ENCODE assay signal across 9 mouse cellular contexts in the genomic region with DNA sequence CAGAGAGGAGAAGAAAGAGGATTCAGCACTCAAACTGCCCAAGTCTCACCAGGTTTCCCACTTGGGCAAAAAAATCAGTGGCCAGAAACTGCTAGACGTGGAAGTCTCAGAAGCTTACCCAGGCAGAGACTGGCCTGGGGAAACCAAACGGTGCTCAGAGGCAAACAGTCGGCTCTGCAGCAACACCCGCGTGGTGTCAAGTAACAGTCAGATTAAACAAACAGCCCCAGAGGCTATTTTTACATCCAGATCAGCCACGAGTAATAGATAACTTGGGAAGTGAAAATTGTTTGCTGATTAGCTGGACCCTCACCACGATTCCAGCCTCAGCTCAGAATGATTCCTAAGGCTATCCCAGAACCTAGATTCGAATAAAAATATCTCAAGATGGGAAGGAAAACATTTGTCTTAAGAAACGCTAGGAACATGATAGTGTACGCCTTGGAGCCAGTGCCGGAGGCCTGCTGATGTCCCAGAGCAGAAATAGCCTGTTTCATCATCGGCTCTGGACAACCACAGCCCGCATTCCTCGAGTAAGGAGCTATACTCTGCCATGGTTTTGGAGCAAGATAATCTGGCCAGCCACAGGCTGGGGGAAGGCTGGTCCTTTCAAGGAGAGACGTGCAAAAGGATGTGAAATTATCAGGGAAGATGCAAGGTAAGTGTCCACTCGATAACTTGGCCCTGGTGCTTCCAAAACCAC. TPM values are rescaled to one million over a fixed set of nuclear protein-coding genes. Genes with fewer than 3 reads are reported as not detected.
DNase-seq lines count a peak whose midpoint lies in the region; ATAC-seq and TF ChIP-seq lines count a peak whose summit lies in the region.
"Had no signal": no experiment of that assay in that cellular context is flagged by ENCODE, and none has a peak within 500 bp of the region (broad histone marks: within the 10 kb centered on the region; RNA-seq: fewer than 3 reads in every experiment).

A gene (minus strand): TSS at position 170 of the 703 bp plus-strand sequence.

- no peak for DNase-seq in kidney, postnatal 10 days
- DNase-seq in midbrain, postnatal 0 days (ENCODE audit: low spot score) = no peak
- no peak for DNase-seq in left cerebral cortex, postnatal 36 days (ENCODE audit: low spot score in 2 of 2)
- DNase-seq in left cerebral cortex, postnatal 25 days (ENCODE audit: low spot score in 2 of 2) = no peak
- DNase-seq: layer of hippocampus, postnatal 36 days had no signal

- WGBS in kidney, embryonic 14.5 days = 34% methylated on average over 16 of the region's 16 CpGs
- 74% methylated on average over 16 of the region's 16 CpGs for WGBS in forebrain, embryonic 16.5 days
- WGBS in heart, embryonic 15.5 days = 15% methylated on average over 16 of the region's 16 CpGs
- 68% methylated on average over 16 of the region's 16 CpGs for WGBS in midbrain, postnatal 0 days

- intact Hi-C loops in left cerebral cortex, postnatal 36 days (cut with DNase I) = loop anchor here (1.0 kb wide), 1 partner anchor 41 kb away; no protein-coding TSS in a partner anchor
- intact Hi-C loops in left cerebral cortex, postnatal 25 days (cut with DNase I) = no loop called here

- no peak for ATAC-seq in kidney, embryonic 14.5 days (ENCODE audit: low FRiP score, low TSS enrichment)
- ATAC-seq in forebrain, embryonic 16.5 days = no peak
- ATAC-seq in heart, embryonic 15.5 days (replicated peaks; ENCODE audit: insufficient number of reproducible peaks, insufficient read depth, low FRiP score, low read depth) = peak; percentile 73
- no peak for ATAC-seq in midbrain, postnatal 0 days (ENCODE audit: low FRiP score)
- no peak for ATAC-seq in frontal cortex, adult (ENCODE audit: low TSS enrichment)

- no peaks in the 10 kb centered on the region for H3K27me3 ChIP-seq in kidney, embryonic 14.5 days (ENCODE audit: control insufficient read depth, insufficient read depth, low read length)
- H3K27me3 ChIP-seq in forebrain, embryonic 16.5 days (replicated peaks; ENCODE audit: control insufficient read depth, insufficient read depth, low read length) = no peaks in the 10 kb centered on the region
- no peaks in the 10 kb centered on the region for H3K27me3 ChIP-seq in heart, embryonic 15.5 days
- no peaks in the 10 kb centered on the region for H3K27me3 ChIP-seq in midbrain, postnatal 0 days (ENCODE audit: insufficient read depth, low read length)

- H3K4me3 ChIP-seq in kidney, embryonic 14.5 days (ENCODE audit: low read length) = 0 out of 2 replicates have a peak within 1 kb of the TSS, but pooled peaks have one; percentile 3
- H3K4me3 ChIP-seq in forebrain, embryonic 16.5 days (replicated peaks; ENCODE audit: low read length) = 0 out of 2 replicates have a peak within 1 kb of the TSS, but pooled peaks have one; percentile 4
- peak within 1 kb of the TSS; percentile 57 for H3K4me3 ChIP-seq in heart, embryonic 15.5 days
- H3K4me3 ChIP-seq in midbrain, postnatal 0 days (ENCODE audit: low read depth, low read length) = no peak within 1 kb of the TSS

- TF ChIP-seq CTCF in midbrain, postnatal 0 days (IDR thresholded peaks at IDR 0.05) = no peak

- peak within 1 kb of the TSS; percentile 27; the same call in 1 of the 2 replicates for H3K4me2 ChIP-seq in kidney, embryonic 14.5 days (replicated peaks; ENCODE audit: low read depth, low read length)
- H3K4me2 ChIP-seq in forebrain, embryonic 16.5 days (ENCODE audit: low read length) = peak within 1 kb of the TSS; percentile 43
- peak within 1 kb of the TSS; percentile 66 for H3K4me2 ChIP-seq in heart, embryonic 15.5 days
- peak within 1 kb of the TSS; percentile 39; the same call in 1 of the 2 replicates for H3K4me2 ChIP-seq in midbrain, postnatal 0 days (ENCODE audit: low read depth, low read length, poor library complexity, severe bottlenecking)

- H3K27ac ChIP-seq in kidney, embryonic 14.5 days (ENCODE audit: low read depth, low read length) = no peak within 1 kb of the TSS
- H3K27ac ChIP-seq in forebrain, embryonic 16.5 days (ENCODE audit: low read length) = no peak within 1 kb of the TSS
- peak within 1 kb of the TSS; percentile 90 for H3K27ac ChIP-seq in heart, embryonic 15.5 days
- H3K27ac ChIP-seq in midbrain, postnatal 0 days (ENCODE audit: low read depth, low read length) = no peak within 1 kb of the TSS

- no peak within 1 kb of the TSS for H3K9ac ChIP-seq in kidney, embryonic 14.5 days (ENCODE audit: low read depth, low read length)
- H3K9ac ChIP-seq in forebrain, embryonic 16.5 days (replicated peaks; ENCODE audit: low read depth, low read length) = no peak within 1 kb of the TSS
- peak within 1 kb of the TSS; percentile 63 for H3K9ac ChIP-seq in heart, embryonic 15.5 days
- H3K9ac ChIP-seq in midbrain, postnatal 0 days (replicated peaks; ENCODE audit: low read length, poor library complexity, severe bottlenecking) = no peak within 1 kb of the TSS

- H3K9me3 ChIP-seq in kidney, embryonic 14.5 days (ENCODE audit: control insufficient read depth, low read length) = no peaks in the 10 kb centered on the region
- H3K9me3 ChIP-seq in forebrain, embryonic 16.5 days (ENCODE audit: control insufficient read depth, low read length) = no peaks in the 10 kb centered on the region
- no peaks in the 10 kb centered on the region for H3K9me3 ChIP-seq in heart, embryonic 15.5 days (replicated peaks)
- no peaks in the 10 kb centered on the region for H3K9me3 ChIP-seq in midbrain, postnatal 0 days (ENCODE audit: low read length)

- no peaks in the 10 kb centered on the region for H3K36me3 ChIP-seq in kidney, embryonic 14.5 days (ENCODE audit: control insufficient read depth, insufficient read depth, low read length)
- H3K36me3 ChIP-seq in forebrain, embryonic 16.5 days (ENCODE audit: control insufficient read depth, insufficient read depth) = no peaks in the 10 kb centered on the region
- H3K36me3 ChIP-seq in heart, embryonic 15.5 days = no peaks in the 10 kb centered on the region
- H3K36me3 ChIP-seq in midbrain, postnatal 0 days (ENCODE audit: insufficient read depth, low read length) = no peaks in the 10 kb centered on the region

- peaks cover 5% of the 10 kb centered on the region for H3K4me1 ChIP-seq in kidney, embryonic 14.5 days (ENCODE audit: control insufficient read depth, insufficient read depth, low read length)
- H3K4me1 ChIP-seq in forebrain, embryonic 16.5 days (replicated peaks; ENCODE audit: control insufficient read depth, insufficient read depth, low read length) = peaks cover 13% of the 10 kb centered on the region
- H3K4me1 ChIP-seq in heart, embryonic 15.5 days (replicated peaks) = peaks cover 31% of the 10 kb centered on the region
- peaks cover 5% of the 10 kb centered on the region for H3K4me1 ChIP-seq in midbrain, postnatal 0 days (ENCODE audit: insufficient read depth, low read length)

RNA-seq across cellular contexts. Expression of the gene that starts here (rescaled TPM):
- polyA plus RNA-seq in kidney, embryonic 14.5 days (2014; fragmentation: Nextera tagmentation; extraction: Ambion mirVana) = 0.19 and 0.27 TPM in 2 replicates
- polyA plus RNA-seq in forebrain, embryonic 16.5 days (2015; fragmentation: Nextera tagmentation; extraction: Ambion mirVana) = not detected in 2 replicates
- 11.1 and 11.3 TPM in 2 replicates for polyA plus RNA-seq in heart, embryonic 15.5 days (2015; fragmentation: Nextera tagmentation; extraction: Ambion mirVana)
- 0.05 and 0.33 TPM in 2 replicates for total RNA-seq in midbrain, postnatal 0 days (2014; rRNA removed)
- polyA plus RNA-seq in midbrain, postnatal 0 days (2015; fragmentation: Nextera tagmentation; extraction: Ambion mirVana) = 0.04 and 0.17 TPM in 2 replicates
- total RNA-seq in left cerebral cortex, postnatal 36 days (2021) = under 1 TPM; 0.11 to 0.35 TPM
- total RNA-seq in left cerebral cortex, postnatal 25 days (2021) = under 1 TPM; 0.21 to 0.25 TPM
